Mouse (Mus musculus): ENCODE measurements around the gene Nrbf2. TPM values are rescaled to one million over a fixed set of nuclear protein-coding genes. Genes with fewer than 3 reads are reported as not detected.
A peak's percentile ranks its signal among the peaks of the same experiment; 100 is the strongest.

Gene Nrbf2
- polyA plus RNA-seq, 1 experiment: 19.3 TPM

DNA sequence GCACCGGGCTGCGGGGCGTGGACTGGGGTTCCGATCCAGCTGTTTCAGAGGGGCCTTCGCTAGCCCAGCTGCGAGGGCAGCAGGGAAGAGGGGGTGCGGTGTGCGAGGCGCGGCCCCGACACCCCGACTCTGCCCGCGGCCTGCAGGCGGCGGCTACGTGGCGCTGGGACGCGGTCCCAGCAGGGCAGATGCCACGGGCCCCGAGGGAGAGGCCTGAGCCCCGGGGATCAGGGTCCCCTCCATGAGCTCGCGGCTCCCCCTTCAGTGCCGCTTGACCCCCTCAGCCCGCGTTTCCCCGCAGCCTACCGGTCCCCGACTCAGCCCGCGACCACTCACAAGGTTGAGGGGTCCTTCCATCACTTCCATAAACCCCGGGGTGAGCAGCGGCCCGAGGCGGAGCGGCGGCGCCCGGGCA, 337 bp downstream of the Nrbf2 start:
- under 1% methylated on average over 41 of the region's 41 CpGs for WGBS
- Histone ChIP-seq H3K4me1 (ENCODE audit: control insufficient read depth, insufficient read depth, low read length) (peaks cover 5% of the 10 kb centered on the region), H3K27ac (ENCODE audit: control insufficient read depth, insufficient read depth, low read depth, low read length, poor library complexity) (peak overlapping the region; percentile 86), H3K4me3 (replicated peaks; ENCODE audit: control insufficient read depth, low read depth, low read length) (peak overlapping the region; percentile 67)
- TF ChIP-seq POLR2A (IDR thresholded peaks at IDR 0.05; ENCODE audit: borderline replicate concordance, control insufficient read depth, low read depth, low read length): no peak; the same call in 1 of the 2 replicates
- no peak for TF ChIP-seq CTCF (IDR thresholded peaks at IDR 0.05; ENCODE audit: control insufficient read depth, insufficient read depth, low read length)

DNA sequence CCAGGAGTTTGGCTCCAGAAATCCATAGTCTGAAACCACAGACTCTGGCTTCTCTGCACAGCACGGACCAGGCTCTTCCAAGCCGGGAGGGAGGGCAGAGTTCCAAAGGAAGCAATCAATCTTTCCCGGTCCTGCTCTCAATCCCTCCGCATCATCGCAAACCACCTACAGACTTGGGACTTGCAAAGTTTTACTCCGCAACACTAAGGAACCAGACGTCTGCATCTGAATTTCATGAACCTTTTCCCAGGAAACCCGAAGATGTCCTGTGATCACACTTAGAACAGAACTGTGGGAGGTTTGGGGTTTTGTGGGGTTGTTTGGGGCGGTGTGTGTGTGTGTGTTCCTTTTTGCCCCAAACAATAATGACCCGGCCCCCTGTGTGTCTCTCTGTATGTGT, 794 bp downstream of the Nrbf2 start:
- peak overlapping the region; percentile 67 for H3K4me3 ChIP-seq (replicated peaks; ENCODE audit: control insufficient read depth, low read depth, low read length)
- TF ChIP-seq CTCF (IDR thresholded peaks at IDR 0.05; ENCODE audit: control insufficient read depth, insufficient read depth, low read length) (no peak), POLR2A (IDR thresholded peaks at IDR 0.05; ENCODE audit: borderline replicate concordance, control insufficient read depth, low read depth, low read length) (no peak)
- WGBS: 7% methylated on average over 10 of the region's 10 CpGs
- peak overlapping the region; percentile 86; the same call in 1 of the 2 replicates for H3K27ac ChIP-seq (ENCODE audit: control insufficient read depth, insufficient read depth, low read depth, low read length, poor library complexity)
- H3K4me1 ChIP-seq (ENCODE audit: control insufficient read depth, insufficient read depth, low read length): peaks cover 5% of the 10 kb centered on the region

GRCm38 (mm10) chr10:67283516-67283915, 1.6 kb downstream of the Nrbf2 start:
- WGBS: 84% methylated on average over 9 of the region's 9 CpGs
- TF ChIP-seq CTCF (IDR thresholded peaks at IDR 0.05; ENCODE audit: control insufficient read depth, insufficient read depth, low read length): no peak
- H3K4me1 ChIP-seq (ENCODE audit: control insufficient read depth, insufficient read depth, low read length): peaks cover 5% of the 10 kb centered on the region
- peak overlapping the region; percentile 12 for H3K4me3 ChIP-seq (replicated peaks; ENCODE audit: control insufficient read depth, low read depth, low read length)
- no peak overlapping the region for H3K27ac ChIP-seq (ENCODE audit: control insufficient read depth, insufficient read depth, low read depth, low read length, poor library complexity)

- no peak for TF ChIP-seq CTCF (IDR thresholded peaks at IDR 0.05; ENCODE audit: control insufficient read depth, insufficient read depth, low read length)
- no peak for TF ChIP-seq POLR2A (IDR thresholded peaks at IDR 0.05; ENCODE audit: borderline replicate concordance, control insufficient read depth, low read depth, low read length)
- 84% methylated on average over 2 of the region's 2 CpGs for WGBS
Observed at GRCm38 (mm10) chr10:67282531-67282930, 2.6 kb downstream of the Nrbf2 start.

GRCm38 (mm10) chr10:67281852-67282251, 3.3 kb downstream of the Nrbf2 start:
- peaks cover 5% of the 10 kb centered on the region for H3K4me1 ChIP-seq (ENCODE audit: control insufficient read depth, insufficient read depth, low read length)
- peak overlapping the region; percentile 5 for H3K4me3 ChIP-seq (replicated peaks; ENCODE audit: control insufficient read depth, low read depth, low read length)
- 74% methylated on average over 8 of the region's 8 CpGs for WGBS
- TF ChIP-seq CTCF (IDR thresholded peaks at IDR 0.05; ENCODE audit: control insufficient read depth, insufficient read depth, low read length) (no peak), POLR2A (IDR thresholded peaks at IDR 0.05; ENCODE audit: borderline replicate concordance, control insufficient read depth, low read depth, low read length) (no peak)
- H3K27ac ChIP-seq (ENCODE audit: control insufficient read depth, insufficient read depth, low read depth, low read length, poor library complexity): no peak overlapping the region

More at GRCm38 (mm10) chr10:67282531-67282930, 2.6 kb downstream of the Nrbf2 start:
- Histone ChIP-seq H3K4me3 (replicated peaks; ENCODE audit: control insufficient read depth, low read depth, low read length) (no peak overlapping the region), H3K27ac (ENCODE audit: control insufficient read depth, insufficient read depth, low read depth, low read length, poor library complexity) (no peak overlapping the region), H3K4me1 (ENCODE audit: control insufficient read depth, insufficient read depth, low read length) (peaks cover 5% of the 10 kb centered on the region)

- Histone ChIP-seq H3K27ac (ENCODE audit: control insufficient read depth, insufficient read depth, low read depth, low read length, poor library complexity) (no peak overlapping the region), H3K4me1 (ENCODE audit: control insufficient read depth, insufficient read depth, low read length) (no peaks in the 10 kb centered on the region; the same call in 1 of the 2 replicates), H3K4me3 (replicated peaks; ENCODE audit: control insufficient read depth, low read depth, low read length) (no peak overlapping the region)
- no peak for TF ChIP-seq CTCF (IDR thresholded peaks at IDR 0.05; ENCODE audit: control insufficient read depth, insufficient read depth, low read length)
- TF ChIP-seq POLR2A (IDR thresholded peaks at IDR 0.05; ENCODE audit: borderline replicate concordance, control insufficient read depth, low read depth, low read length): no peak
Observed at GRCm38 (mm10) chr10:67275916-67276315, 9.2 kb downstream of the Nrbf2 start.

DNA sequence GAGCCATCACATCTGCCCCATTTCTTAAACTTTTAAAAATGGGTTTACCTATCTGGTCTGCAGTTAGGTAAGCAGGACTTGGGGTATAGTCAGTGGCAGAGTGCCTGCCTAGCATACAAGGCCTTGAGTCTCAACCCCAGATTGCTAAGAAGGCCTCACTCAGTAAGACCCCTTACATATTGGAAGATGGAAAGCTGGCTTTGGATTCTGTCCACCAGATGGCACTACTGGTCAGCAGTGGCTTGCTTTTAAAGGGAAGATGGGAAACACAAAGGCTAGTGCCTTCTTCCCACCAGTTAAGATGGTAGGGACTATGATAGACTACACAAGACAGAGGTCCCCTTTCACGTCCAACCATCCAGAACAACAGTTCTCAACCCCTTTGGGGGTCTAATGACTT, 20.3 kb downstream of the Nrbf2 start:
- WGBS: 50% methylated on average over 1 of the region's 1 CpGs
- no peak for TF ChIP-seq POLR2A (IDR thresholded peaks at IDR 0.05; ENCODE audit: borderline replicate concordance, control insufficient read depth, low read depth, low read length)
- peak; percentile 37; the same call in 1 of the 2 replicates for TF ChIP-seq CTCF (IDR thresholded peaks at IDR 0.05; ENCODE audit: control insufficient read depth, insufficient read depth, low read length)
- no peak overlapping the region for H3K4me3 ChIP-seq (replicated peaks; ENCODE audit: control insufficient read depth, low read depth, low read length)
- H3K4me1 ChIP-seq (ENCODE audit: control insufficient read depth, insufficient read depth, low read length): no peaks in the 10 kb centered on the region
- no peak overlapping the region for H3K27ac ChIP-seq (ENCODE audit: control insufficient read depth, insufficient read depth, low read depth, low read length, poor library complexity)

GRCm38 (mm10) chr10:67253115-67253514, 32.0 kb downstream of the Nrbf2 start:
- TF ChIP-seq CTCF (IDR thresholded peaks at IDR 0.05; ENCODE audit: control insufficient read depth, insufficient read depth, low read length) (no peak), POLR2A (IDR thresholded peaks at IDR 0.05; ENCODE audit: borderline replicate concordance, control insufficient read depth, low read depth, low read length) (no peak)
- 92% methylated on average over 1 of the region's 1 CpGs for WGBS
- no peaks in the 10 kb centered on the region for H3K4me1 ChIP-seq (ENCODE audit: control insufficient read depth, insufficient read depth, low read length)
- no peak overlapping the region for H3K4me3 ChIP-seq (replicated peaks; ENCODE audit: control insufficient read depth, low read depth, low read length)
- no peak overlapping the region for H3K27ac ChIP-seq (ENCODE audit: control insufficient read depth, insufficient read depth, low read depth, low read length, poor library complexity)

DNA sequence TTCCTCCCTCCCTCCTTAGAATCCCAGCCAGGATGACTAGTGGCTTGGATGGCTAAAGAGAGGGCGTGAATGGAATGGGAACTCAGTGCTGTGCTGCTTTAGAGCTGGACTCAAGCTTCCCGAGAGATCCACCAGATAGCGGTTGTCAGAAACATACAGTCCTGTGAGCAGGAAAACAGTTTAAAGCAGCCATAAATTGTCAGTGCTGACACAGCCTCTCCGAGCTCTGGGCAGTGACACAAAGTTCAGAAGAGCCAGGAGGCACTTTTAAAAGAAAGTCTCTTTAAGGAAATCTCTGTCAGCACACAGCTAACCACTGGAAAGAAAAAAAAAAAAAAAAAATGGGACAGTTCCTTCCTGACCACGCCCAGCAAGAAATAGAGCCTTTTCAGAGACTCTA, 32.8 kb downstream of the Nrbf2 start:
- H3K4me1 ChIP-seq (ENCODE audit: control insufficient read depth, insufficient read depth, low read length): no peaks in the 10 kb centered on the region
- H3K27ac ChIP-seq (ENCODE audit: control insufficient read depth, insufficient read depth, low read depth, low read length, poor library complexity): no peak overlapping the region
- WGBS: 70% methylated on average over 5 of the region's 5 CpGs
- no peak for TF ChIP-seq CTCF (IDR thresholded peaks at IDR 0.05; ENCODE audit: control insufficient read depth, insufficient read depth, low read length)
- no peak for TF ChIP-seq POLR2A (IDR thresholded peaks at IDR 0.05; ENCODE audit: borderline replicate concordance, control insufficient read depth, low read depth, low read length)
- H3K4me3 ChIP-seq (replicated peaks; ENCODE audit: control insufficient read depth, low read depth, low read length): no peak overlapping the region
